Mouse (Mus musculus) heart, embryonic 11.5 days (tissue): ENCODE measurements around the gene A030014E15Rik. TPM values are rescaled to one million over a fixed set of nuclear protein-coding genes. Genes with fewer than 3 reads are reported as not detected.
"Not testable (repeated sequence)": the region's sequence is repeated elsewhere in the genome, so short reads cannot be mapped to it uniquely, and the experiment has no call there.

Experiments used
- ATAC-seq: fragments of 200-750 bp; cut with Nextera tagmentation; replicated peaks from 2 replicates; pipeline ENCODE4 v1.8.0; 2017; ENCODE audit warnings: moderate library complexity; ENCODE audit not compliant: insufficient number of reproducible peaks, low FRiP score, low TSS enrichment
- H3K27ac ChIP-seq: fragments of 300-500 bp; sonication (generic); 2 replicates; pipeline ENCODE4 v1.5.1; 2014; ENCODE audit warnings: mild to moderate bottlenecking, low read depth, low read length
- H3K27me3 ChIP-seq: fragments of 300-500 bp; sonication (generic); 2 replicates; pipeline ENCODE4 v1.6.1; 2014; ENCODE audit warnings: mild to moderate bottlenecking, low read length, mixed read lengths; ENCODE audit not compliant: control insufficient read depth, insufficient read depth
- H3K36me3 ChIP-seq: fragments of 300-500 bp; sonication (generic); 2 replicates; pipeline ENCODE4 v1.6.1; 2014; ENCODE audit warnings: mild to moderate bottlenecking, low read length, moderate library complexity, mixed read lengths; ENCODE audit not compliant: control insufficient read depth, insufficient read depth
- H3K4me1 ChIP-seq: fragments of 300-500 bp; sonication (generic); 2 replicates; pipeline ENCODE4 v1.6.1; 2014; ENCODE audit warnings: low read length; ENCODE audit not compliant: control insufficient read depth, insufficient read depth
- H3K4me2 ChIP-seq: fragments of 300-500 bp; sonication (generic); 2 replicates; pipeline ENCODE4 v1.6.1; 2014; ENCODE audit warnings: mild to moderate bottlenecking, moderate library complexity
- H3K4me3 ChIP-seq: fragments of 300-500 bp; sonication (generic); 2 replicates; pipeline ENCODE4 v1.5.1; 2014; ENCODE audit warnings: low read depth, low read length
- H3K9ac ChIP-seq: fragments of 300-500 bp; sonication (generic); 2 replicates; pipeline ENCODE4 v1.6.1; 2014; ENCODE audit warnings: mild to moderate bottlenecking, low read depth, low read length, moderate library complexity
- H3K9me3 ChIP-seq: fragments of 300-500 bp; sonication (generic); replicated peaks from 2 replicates; pipeline ENCODE4 v1.6.1; 2016; ENCODE audit warnings: low read length; ENCODE audit not compliant: control insufficient read depth
- WGBS: fragments of 180-500 bp; shearing (Covaris S2); extraction: QIAGEN DNeasy Blood & Tissue Kit; methylation state at CpG from one replicate; pipeline ENCODE4 v1.1.7; 2014; ENCODE audit not compliant: insufficient replicate concordance; 5-methylcytosine and 5-hydroxymethylcytosine counted together
- polyA plus RNA-seq: library from polyadenylated mRNA; unstranded; fragments of >200 nt; fragmentation: Nextera tagmentation; extraction: Ambion mirVana; gene quantifications from 2 replicates; pipeline ENCODE4 v1.2.1, GENCODE M21; 2014

Gene A030014E15Rik
- polyA plus RNA-seq, result not detected in 2 replicates

DNA sequence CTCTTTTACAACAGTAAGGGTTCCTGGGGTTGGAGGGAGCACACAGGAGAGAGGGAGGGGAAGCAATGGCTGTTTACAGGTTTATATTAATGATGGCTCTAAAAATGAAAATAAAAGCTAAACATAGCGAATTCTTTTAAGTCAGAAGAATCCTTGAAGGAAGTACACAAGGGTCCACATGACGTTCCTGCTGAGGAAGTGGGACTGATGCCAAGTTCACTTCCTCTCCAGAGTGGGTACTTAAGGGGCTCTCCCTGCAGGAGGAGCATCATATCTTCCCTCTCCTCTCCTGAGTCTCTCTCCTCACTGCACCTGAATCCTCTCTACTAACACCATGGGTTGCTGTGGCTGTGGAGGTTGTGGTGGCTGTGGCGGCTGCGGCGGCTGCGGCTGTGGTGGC is at the start of gene A030014E15Rik:
Gene A030014E15Rik, plus strand, starts transcription at position 268 of the 400 bp plus-strand sequence.
- Histone ChIP-seq H3K4me1 (no peaks in the 10 kb centered on the region), H3K9ac (no peak within 1 kb of the TSS), H3K4me2 (no peak within 1 kb of the TSS), H3K4me3 (no peak within 1 kb of the TSS), H3K27me3 (no peaks in the 10 kb centered on the region), H3K9me3 (no peaks in the 10 kb centered on the region), H3K27ac (no peak within 1 kb of the TSS), H3K36me3 (no peaks in the 10 kb centered on the region)
- no peak for ATAC-seq
- 86% methylated on average over 6 of the region's 6 CpGs for WGBS

DNA sequence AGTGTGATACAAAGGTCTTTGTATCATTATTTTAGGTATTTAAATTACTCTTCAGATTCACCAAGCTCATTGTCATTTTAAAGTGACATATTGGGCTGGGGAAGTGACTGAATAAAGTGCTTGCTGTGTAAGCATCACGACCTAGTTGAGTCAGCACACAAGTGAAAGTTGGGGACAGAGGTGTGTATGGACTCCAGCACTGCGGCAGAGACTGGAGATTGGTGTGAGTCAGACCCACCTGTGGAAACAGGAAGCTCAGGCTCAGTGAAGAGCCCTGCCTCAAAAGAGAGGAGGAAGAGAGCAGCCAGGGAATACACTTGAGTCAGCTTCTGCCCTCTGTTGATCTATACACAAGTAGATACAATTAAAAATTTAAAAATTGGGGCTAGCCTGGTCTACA is 45.5 kb upstream of the A030014E15Rik start:
- Histone ChIP-seq H3K4me2 (no peak overlapping the region), H3K27me3 (no peaks in the 10 kb centered on the region), H3K4me1 (no peaks in the 10 kb centered on the region), H3K9me3 (no peaks in the 10 kb centered on the region), H3K9ac (no peak overlapping the region), H3K4me3 (no peak overlapping the region), H3K36me3 (peaks cover 8% of the 10 kb centered on the region; the same call in 1 of the 2 replicates), H3K27ac (no peak overlapping the region)
- 66% methylated on average over 2 of the region's 2 CpGs for WGBS
- ATAC-seq, result no peak

DNA sequence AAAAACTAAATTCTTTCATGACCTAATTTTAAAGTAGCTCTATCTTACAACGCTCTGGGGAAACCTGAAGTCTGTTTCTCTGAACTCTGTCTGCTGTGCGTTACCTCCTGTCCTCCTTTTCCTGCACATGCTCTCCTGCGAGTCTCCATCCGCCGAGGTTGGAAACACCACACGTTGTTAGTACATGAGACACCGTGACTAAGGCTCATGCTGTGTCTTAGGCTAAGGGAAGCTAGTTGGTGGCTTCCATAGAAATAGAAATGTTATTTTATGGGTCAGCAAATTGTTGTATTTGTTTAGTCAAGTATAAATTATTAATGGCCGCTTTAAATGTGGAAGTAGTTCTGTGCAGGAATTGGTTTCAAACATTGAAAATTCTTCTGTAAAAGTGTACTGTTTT is 44.5 kb upstream of the A030014E15Rik start:
- Histone ChIP-seq H3K27ac (no peak overlapping the region), H3K4me3 (no peak overlapping the region), H3K36me3 (peaks cover 8% of the 10 kb centered on the region; the same call in 1 of the 2 replicates), H3K9me3 (no peaks in the 10 kb centered on the region), H3K9ac (no peak overlapping the region), H3K27me3 (no peaks in the 10 kb centered on the region), H3K4me1 (no peaks in the 10 kb centered on the region), H3K4me2 (no peak overlapping the region)
- no peak for ATAC-seq
- WGBS, result 90% methylated on average over 8 of the region's 8 CpGs

GRCm38 (mm10) chr1:82893269-82893668 is 31.4 kb upstream of the A030014E15Rik start:
- H3K4me1 ChIP-seq, result no peaks in the 10 kb centered on the region
- H3K27ac ChIP-seq, result no peak overlapping the region
- no peaks in the 10 kb centered on the region for H3K9me3 ChIP-seq
- no peaks in the 10 kb centered on the region for H3K27me3 ChIP-seq
- H3K9ac ChIP-seq, result no peak overlapping the region
- H3K4me2 ChIP-seq, result no peak overlapping the region
- peaks cover 12% of the 10 kb centered on the region for H3K36me3 ChIP-seq
- ATAC-seq, result no peak
- WGBS, result 91% methylated on average over 7 of the region's 7 CpGs
- no peak overlapping the region for H3K4me3 ChIP-seq

DNA sequence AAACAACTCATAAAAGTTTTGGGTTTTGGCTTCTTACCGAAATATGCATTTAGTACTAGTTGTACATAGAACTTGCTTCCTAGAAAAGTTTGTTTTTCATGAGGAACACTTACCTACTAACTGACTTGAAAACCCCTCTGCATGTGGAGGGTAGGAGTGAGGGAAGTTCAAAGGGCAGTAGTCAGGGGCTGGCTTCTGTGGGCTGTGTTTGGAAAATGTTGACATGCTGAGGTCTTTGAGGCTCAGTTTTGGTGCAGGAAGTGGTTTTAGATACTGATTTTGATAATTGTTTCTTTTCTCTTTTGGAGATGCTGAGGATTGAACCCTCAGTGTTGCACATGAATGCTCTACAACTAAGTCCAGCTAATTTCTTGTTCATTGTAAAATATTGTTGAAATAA is 24.1 kb upstream of the A030014E15Rik start:
- Histone ChIP-seq H3K27me3 (no peaks in the 10 kb centered on the region), H3K9me3 (no peaks in the 10 kb centered on the region), H3K4me2 (no peak overlapping the region), H3K4me1 (no peaks in the 10 kb centered on the region), H3K36me3 (no peaks in the 10 kb centered on the region; the same call in none of the 2 replicates), H3K9ac (no peak overlapping the region), H3K27ac (no peak overlapping the region), H3K4me3 (no peak overlapping the region)
- 96% methylated on average over 1 of the region's 1 CpGs for WGBS
- ATAC-seq, result no peak

DNA sequence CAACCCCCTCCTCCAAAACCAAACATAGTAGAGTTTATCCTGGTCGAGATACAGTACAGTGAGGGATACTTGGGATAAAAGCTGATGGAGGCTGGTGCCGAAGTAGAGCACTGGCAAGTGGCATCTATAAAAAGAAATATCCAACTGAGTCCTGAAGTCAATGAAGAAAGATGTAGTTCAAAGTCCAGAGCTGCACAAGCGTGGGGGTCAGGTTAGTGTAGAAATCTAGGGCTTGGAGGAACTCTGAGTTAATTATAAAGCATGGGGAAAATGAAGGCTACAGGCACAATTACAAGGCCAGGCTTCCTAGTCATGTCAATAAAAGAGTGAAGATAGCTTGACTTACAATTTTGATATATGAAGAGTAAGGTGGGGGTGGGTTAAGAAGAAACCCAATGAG is 23.5 kb upstream of the A030014E15Rik start:
- 85% methylated on average over 3 of the region's 3 CpGs for WGBS
- H3K4me2 ChIP-seq, result no peak overlapping the region
- no peaks in the 10 kb centered on the region; the same call in none of the 2 replicates for H3K36me3 ChIP-seq
- H3K4me3 ChIP-seq, result no peak overlapping the region
- no peaks in the 10 kb centered on the region for H3K4me1 ChIP-seq
- no peak for ATAC-seq
- no peaks in the 10 kb centered on the region for H3K27me3 ChIP-seq
- H3K9me3 ChIP-seq, result no peaks in the 10 kb centered on the region
- no peak overlapping the region for H3K27ac ChIP-seq
- no peak overlapping the region for H3K9ac ChIP-seq

DNA sequence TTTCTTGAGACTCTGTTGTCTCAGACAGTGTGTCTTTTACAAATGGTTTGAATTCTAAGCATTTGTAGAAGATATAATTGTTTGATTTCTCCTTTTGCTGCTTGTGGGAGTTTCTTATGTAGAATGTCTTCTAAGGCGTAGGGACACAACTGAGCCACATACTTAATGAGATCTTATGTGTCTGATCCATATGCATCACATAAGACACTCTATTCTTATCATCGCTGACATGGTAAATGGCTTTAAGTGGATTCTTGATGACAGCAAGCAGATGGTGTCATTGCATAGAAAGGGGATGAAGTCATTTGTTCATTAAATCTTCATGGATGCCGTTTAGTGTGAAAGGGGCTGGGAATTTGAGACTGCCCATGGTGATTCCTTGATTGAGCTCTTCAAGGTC is 18.8 kb upstream of the A030014E15Rik start:
- Histone ChIP-seq H3K27me3 (no peaks in the 10 kb centered on the region), H3K4me3 (no peak overlapping the region), H3K4me2 (no peak overlapping the region), H3K9me3 (no peaks in the 10 kb centered on the region), H3K9ac (no peak overlapping the region), H3K36me3 (no peaks in the 10 kb centered on the region; the same call in 1 of the 2 replicates), H3K27ac (no peak overlapping the region), H3K4me1 (no peaks in the 10 kb centered on the region)
- no peak for ATAC-seq
- WGBS, result 67% methylated on average over 3 of the region's 3 CpGs

GRCm38 (mm10) chr1:82913025-82913424 is 11.7 kb upstream of the A030014E15Rik start, which contains the start of gene A030005L19Rik:
A030005L19Rik (plus strand) TSS chr1:82913325.
- no peak for ATAC-seq
- no peaks in the 10 kb centered on the region for H3K36me3 ChIP-seq
- H3K27ac ChIP-seq, result no peak within 1 kb of the TSS
- 86% methylated on average over 3 of the region's 3 CpGs for WGBS
- H3K4me1 ChIP-seq, result no peaks in the 10 kb centered on the region
- H3K9me3 ChIP-seq, result no peaks in the 10 kb centered on the region
- no peak within 1 kb of the TSS for H3K4me3 ChIP-seq
- H3K9ac ChIP-seq, result no peak within 1 kb of the TSS
- no peaks in the 10 kb centered on the region for H3K27me3 ChIP-seq
- no peak within 1 kb of the TSS for H3K4me2 ChIP-seq

- H3K4me2 ChIP-seq, H3K27me3 ChIP-seq, H3K27ac ChIP-seq, H3K4me1 ChIP-seq, H3K9ac ChIP-seq, H3K4me3 ChIP-seq, H3K36me3 ChIP-seq, ATAC-seq, H3K9me3 ChIP-seq: not testable (repeated sequence)
- 90% methylated on average over 5 of the region's 5 CpGs for WGBS
Measured at GRCm38 (mm10) chr1:82913434-82913833, 11.3 kb upstream of the A030014E15Rik start.
